Mouse (Mus musculus) brown adipose tissue, adult 24 weeks (tissue): ENCODE measurements around the gene Olfr798. TPM values are rescaled to one million over a fixed set of nuclear protein-coding genes. Genes with fewer than 3 reads are reported as not detected.

Experiments
- H3K27ac ChIP-seq: fragments of 200-500 bp; replicated peaks from 2 replicates; pipeline ENCODE4 v1.5.1; 2012; ENCODE audit warnings: low read depth, mild to moderate bottlenecking, low read length
- H3K4me1 ChIP-seq: fragments of 200-500 bp; 2 replicates; pipeline ENCODE4 v1.6.1; 2012; ENCODE audit warnings: low read length, mixed read lengths; ENCODE audit not compliant: control insufficient read depth, insufficient read depth, insufficient read length
- H3K4me3 ChIP-seq: fragments of 200-500 bp; 2 replicates; pipeline ENCODE4 v1.5.1; 2012; ENCODE audit warnings: low read depth, mild to moderate bottlenecking, low read length, moderate library complexity; ENCODE audit not compliant: insufficient read depth
- polyA plus RNA-seq: library from polyadenylated mRNA; stranded (reverse); fragments of >200 nt; gene quantifications from 2 replicates; pipeline ENCODE4 v1.2.4, GENCODE M21; 2012; ENCODE audit not compliant: missing spikeins, insufficient read depth, insufficient read length

Gene Olfr798
- polyA plus RNA-seq = not detected in 2 replicates

DNA sequence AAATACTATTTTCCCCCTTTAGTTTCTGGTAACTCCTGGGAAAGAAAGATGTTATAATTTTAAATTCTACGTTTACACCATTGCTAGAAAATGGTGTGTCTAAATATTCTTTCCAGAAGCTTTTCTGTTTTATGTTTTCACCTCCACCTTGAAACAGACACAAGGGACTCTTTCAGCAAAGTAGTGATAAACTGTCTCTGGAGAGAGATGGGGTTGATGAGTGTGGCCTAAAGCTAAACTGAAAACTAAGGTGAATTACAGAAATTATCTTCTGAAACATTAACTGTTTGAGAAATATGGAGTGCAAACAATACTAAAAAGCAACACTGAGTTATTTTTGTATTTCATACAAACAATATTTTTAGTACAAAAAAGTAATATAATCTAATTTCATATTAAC, at the start of gene Olfr798:
TSS of gene Olfr798 (minus strand) at position 101 of the 400 bp plus-strand sequence.
- Histone ChIP-seq H3K4me3 (no peak within 1 kb of the TSS), H3K4me1 (no peaks in the 10 kb centered on the region)

DNA sequence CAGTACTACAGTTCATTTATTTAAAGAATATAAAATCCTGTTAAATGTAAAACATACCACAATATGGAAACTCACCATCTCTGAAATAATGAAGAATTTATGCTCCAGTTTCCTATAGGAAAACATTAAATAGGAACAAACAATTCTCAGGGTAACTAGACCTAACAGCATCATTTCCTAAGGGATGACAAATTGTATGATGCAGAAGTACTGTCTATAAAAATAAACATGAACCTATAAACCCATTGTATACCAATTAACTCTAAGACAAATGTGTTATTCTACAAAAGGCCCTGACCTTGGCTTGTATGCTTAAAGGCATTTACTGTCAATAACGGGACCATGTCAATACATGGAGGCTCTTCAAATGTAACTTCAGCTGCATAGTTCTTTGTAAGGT, 46.0 kb upstream of the Olfr798 start, which contains the start of gene Olfr801:
TSS of gene Olfr801 (minus strand) at position 101 of the 400 bp plus-strand sequence.
- Histone ChIP-seq H3K4me1 (no peaks in the 10 kb centered on the region), H3K4me3 (no peak within 1 kb of the TSS), H3K27ac (no peak within 1 kb of the TSS)

More for the DNA sequence above, at the start of gene Olfr798:
- no peak within 1 kb of the TSS for H3K27ac ChIP-seq

DNA sequence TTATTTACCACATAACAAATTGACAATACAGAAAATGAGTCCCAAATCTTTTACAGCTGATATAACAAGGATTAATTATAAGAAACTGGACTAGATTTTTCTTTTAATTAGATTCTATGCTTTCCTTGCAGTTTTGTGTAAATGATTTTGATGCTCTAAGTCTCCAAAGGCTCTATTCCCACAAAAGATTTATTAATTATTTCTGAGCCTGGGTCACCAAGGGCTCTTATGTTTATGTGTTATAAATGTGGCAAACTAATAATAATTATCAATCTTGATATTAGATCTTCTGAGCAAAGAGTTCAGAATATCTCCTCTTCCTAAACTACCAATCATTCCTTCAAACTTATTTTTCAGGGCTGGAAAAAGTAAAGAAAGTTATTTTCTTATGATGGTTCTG, 29.7 kb upstream of the Olfr798 start, which contains the start of gene Olfr800:
TSS of gene Olfr800 (plus strand) at position 301 of the 400 bp plus-strand sequence.
- H3K4me3 ChIP-seq = no peak within 1 kb of the TSS
- H3K4me1 ChIP-seq = no peaks in the 10 kb centered on the region
- no peak within 1 kb of the TSS for H3K27ac ChIP-seq

DNA sequence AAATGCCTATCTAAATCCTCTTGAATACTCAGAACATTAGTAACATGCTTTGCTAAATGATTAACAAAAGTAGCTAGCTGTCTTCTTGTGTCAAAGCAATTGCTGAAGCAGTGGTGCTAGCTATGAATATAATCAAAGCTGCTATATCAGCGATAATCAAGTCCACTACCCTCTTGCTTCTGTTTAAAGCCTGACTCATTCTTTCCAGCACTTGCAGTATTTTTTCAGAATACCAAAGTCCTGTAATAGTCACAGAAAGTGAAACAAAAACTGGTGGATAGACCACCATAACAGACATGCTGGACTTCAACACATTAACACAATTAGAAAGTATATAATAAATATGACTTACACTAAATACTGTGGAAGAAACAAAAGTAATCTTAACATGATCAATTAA, 24.0 kb upstream of the Olfr798 start:
- Histone ChIP-seq H3K4me3 (no peak overlapping the region), H3K4me1 (no peaks in the 10 kb centered on the region), H3K27ac (no peak overlapping the region)

DNA sequence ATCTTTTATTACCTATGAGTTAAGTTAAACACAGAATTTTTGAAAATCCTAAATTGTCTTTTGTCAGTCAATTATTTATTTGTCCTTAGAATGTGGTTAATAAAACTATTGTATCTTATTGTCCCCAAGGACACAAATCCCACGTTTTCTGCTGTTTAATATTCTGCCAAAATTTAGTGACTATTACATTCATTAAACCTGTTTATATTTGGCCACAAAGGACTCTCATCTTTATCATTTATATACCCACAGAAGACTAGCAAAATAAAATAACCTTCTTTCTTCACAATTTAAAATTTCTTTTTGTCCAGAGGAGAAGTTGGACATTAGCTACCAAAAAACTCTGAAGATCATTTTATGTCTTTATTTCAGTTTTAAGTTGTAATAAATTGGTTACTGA, 9.4 kb upstream of the Olfr798 start, which contains the start of gene Olfr799:
TSS of gene Olfr799 (plus strand) at position 301 of the 400 bp plus-strand sequence.
- H3K4me1 ChIP-seq = no peaks in the 10 kb centered on the region
- no peak within 1 kb of the TSS for H3K4me3 ChIP-seq
- H3K27ac ChIP-seq = no peak within 1 kb of the TSS

DNA sequence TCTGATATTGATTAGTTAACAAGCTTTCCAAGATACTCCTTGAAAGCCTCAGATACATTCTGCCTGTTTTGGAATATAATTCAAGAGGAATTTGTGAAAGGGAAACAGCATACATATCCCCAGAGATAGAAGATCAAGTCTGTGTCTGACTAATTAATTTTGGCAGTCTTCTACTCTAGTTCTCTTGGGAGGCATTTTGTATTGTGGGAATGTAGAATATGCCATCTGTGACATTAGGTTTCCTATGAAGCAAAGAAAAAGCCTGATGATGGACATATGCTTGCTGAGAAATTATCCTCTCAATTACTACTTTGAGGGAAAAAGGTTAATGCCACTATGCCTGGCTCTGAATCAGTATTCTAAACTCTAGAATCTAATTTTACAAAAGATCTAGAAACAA, 4.5 kb downstream of the Olfr798 start:
- no peak overlapping the region for H3K27ac ChIP-seq
- H3K4me1 ChIP-seq = no peaks in the 10 kb centered on the region
- no peak overlapping the region for H3K4me3 ChIP-seq

DNA sequence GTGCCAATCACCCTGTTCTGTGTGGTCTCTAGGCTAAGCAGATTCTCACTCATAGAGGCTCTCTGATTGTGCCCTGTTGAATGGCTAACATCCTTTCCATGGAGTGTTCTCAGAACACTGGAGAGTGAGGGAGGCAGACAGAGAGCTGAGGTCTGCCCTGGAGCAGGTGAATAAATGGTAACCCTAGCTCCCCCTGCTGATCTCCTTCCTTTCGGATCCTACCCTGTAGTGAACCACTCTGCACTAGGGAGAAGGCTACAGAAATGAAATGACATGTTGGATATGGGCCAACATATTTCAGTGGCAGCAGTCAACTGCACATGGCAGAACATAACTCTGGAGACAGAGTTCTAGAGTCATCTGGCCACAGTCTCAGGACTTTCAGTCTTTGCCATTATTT, 6.0 kb downstream of the Olfr798 start:
- Histone ChIP-seq H3K4me1 (no peaks in the 10 kb centered on the region), H3K4me3 (no peak overlapping the region), H3K27ac (no peak overlapping the region)

DNA sequence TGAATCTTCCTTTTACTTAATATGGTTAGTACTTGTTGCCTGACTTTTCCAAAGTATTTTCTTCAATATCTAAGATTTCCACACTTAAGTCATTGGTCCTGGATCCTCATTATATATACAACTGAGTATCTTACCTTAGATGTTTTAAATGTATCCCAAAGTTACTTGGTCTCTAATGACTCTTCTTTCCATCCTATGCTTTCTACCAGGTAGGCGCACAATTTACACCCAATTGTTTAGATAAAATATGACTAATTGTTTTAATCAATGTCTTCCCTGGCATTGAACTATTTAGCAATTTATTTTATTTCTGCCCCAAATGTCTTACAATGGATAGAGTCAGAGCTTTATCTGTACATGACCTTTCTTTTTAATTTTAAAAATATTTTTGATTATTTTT, 15.3 kb downstream of the Olfr798 start, which contains the start of gene Olfr796:
TSS of gene Olfr796 (minus strand) at position 101 of the 400 bp plus-strand sequence.
- no peak within 1 kb of the TSS for H3K27ac ChIP-seq
- no peaks in the 10 kb centered on the region for H3K4me1 ChIP-seq
- no peak within 1 kb of the TSS for H3K4me3 ChIP-seq

DNA sequence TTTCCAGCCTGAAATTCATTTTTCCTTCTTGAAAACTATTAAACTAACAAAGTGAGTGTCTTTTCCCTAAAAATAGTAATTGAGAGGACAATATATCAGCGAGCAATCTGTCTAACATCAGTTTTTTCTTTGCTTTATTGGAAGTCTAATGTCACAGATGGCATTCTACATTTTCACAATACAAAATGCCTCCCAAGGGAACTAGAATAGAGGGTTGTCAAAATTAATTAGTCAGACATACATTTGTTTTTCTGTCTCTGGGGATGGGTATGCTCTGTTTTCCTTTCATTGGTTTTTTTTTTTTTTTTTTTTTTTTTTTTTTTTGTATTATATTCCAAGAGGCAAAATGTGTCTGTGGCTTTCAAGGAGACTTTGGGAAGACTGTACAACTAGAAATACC, 50.7 kb downstream of the Olfr798 start:
- H3K4me3 ChIP-seq = no peak overlapping the region
- H3K27ac ChIP-seq = no peak overlapping the region
- H3K4me1 ChIP-seq = no peaks in the 10 kb centered on the region

Other genes starting within 250 kb of the Olfr798 start
- gene Olfr784, start 243.9 kb downstream of the Olfr798 start, polyA plus RNA-seq = not detected in 2 replicates
- gene Olfr785, start 222.5 kb downstream of the Olfr798 start, polyA plus RNA-seq = not detected in 2 replicates
- gene Olfr786, start 200.6 kb downstream of the Olfr798 start, polyA plus RNA-seq = not detected in 2 replicates
- not detected in 2 replicates for gene Olfr787, start 166.1 kb downstream of the Olfr798 start, polyA plus RNA-seq
- not detected in 2 replicates for gene Olfr788, start 156.9 kb downstream of the Olfr798 start, polyA plus RNA-seq
- gene Olfr789, start 143.2 kb downstream of the Olfr798 start, polyA plus RNA-seq = not detected in 2 replicates
- not detected in 2 replicates for gene Olfr790, start 129.4 kb downstream of the Olfr798 start, polyA plus RNA-seq
- gene Olfr791, start 106.1 kb downstream of the Olfr798 start, polyA plus RNA-seq = not detected in 2 replicates
- gene Olfr792, start 88.8 kb downstream of the Olfr798 start, polyA plus RNA-seq = not detected in 2 replicates
- gene Olfr794, start 60.3 kb downstream of the Olfr798 start, polyA plus RNA-seq = not detected in 2 replicates
- not detected in 2 replicates for gene Olfr796, start 15.4 kb downstream of the Olfr798 start, polyA plus RNA-seq
- not detected in 2 replicates for gene Olfr799, start 9.6 kb upstream of the Olfr798 start, polyA plus RNA-seq
- not detected in 2 replicates for gene Olfr800, start 29.8 kb upstream of the Olfr798 start, polyA plus RNA-seq
- gene Olfr801, start 45.9 kb upstream of the Olfr798 start, polyA plus RNA-seq = not detected in 2 replicates
- gene Olfr802, start 60.2 kb upstream of the Olfr798 start, polyA plus RNA-seq = not detected in 2 replicates
- not detected in 2 replicates for gene Olfr803, start 66.4 kb upstream of the Olfr798 start, polyA plus RNA-seq
- not detected in 2 replicates for gene Olfr804, start 75.3 kb upstream of the Olfr798 start, polyA plus RNA-seq
- not detected in 2 replicates for gene Olfr805, start 101.4 kb upstream of the Olfr798 start, polyA plus RNA-seq
- not detected in 2 replicates for gene Olfr806, start 114.0 kb upstream of the Olfr798 start, polyA plus RNA-seq
- gene Olfr807, start 129.9 kb upstream of the Olfr798 start, polyA plus RNA-seq = not detected in 2 replicates
- gene Olfr808, start 137.5 kb upstream of the Olfr798 start, polyA plus RNA-seq = not detected in 2 replicates
- gene Olfr809, start 146.7 kb upstream of the Olfr798 start, polyA plus RNA-seq = not detected in 2 replicates
- not detected in 2 replicates for gene Olfr810, start 167.0 kb upstream of the Olfr798 start, polyA plus RNA-seq
- gene Olfr811, start 176.5 kb upstream of the Olfr798 start, polyA plus RNA-seq = not detected in 2 replicates
- not detected in 2 replicates for gene Olfr812, start 218.2 kb upstream of the Olfr798 start, polyA plus RNA-seq
- not detected in 2 replicates for gene Olfr813, start 227.4 kb upstream of the Olfr798 start, polyA plus RNA-seq